Mouse (Mus musculus) frontal cortex, postnatal 14 days (tissue): ENCODE results near the gene Hapln4.
"Not testable (repeated sequence)": the region's sequence is repeated elsewhere in the genome, so short reads cannot be mapped to it uniquely, and the experiment has no call there.

Source experiments
- DNase-seq, 2 experiments: peaks; one replicate each; pipeline ENCODE4 v3.0.0; 2022; ENCODE audit warnings: low spot score in 2 of 2

Gene Hapln4

GRCm38 (mm10) chr8:70083285-70083684, at the start of gene Hapln4:
TSS of gene Hapln4 (plus strand) at chr8:70083457.
- DNase-seq, result no peak

- DNase-seq, result no peak
Observed at GRCm38 (mm10) chr8:70037994-70038393, 45.3 kb upstream of the Hapln4 start.

- peak; percentile 11 to 31 for DNase-seq
Observed at GRCm38 (mm10) chr8:70041885-70042546, 41.2 kb upstream of the Hapln4 start.

- peak; percentile 91 to 95 for DNase-seq
Observed at GRCm38 (mm10) chr8:70042583-70043455, 40.4 kb upstream of the Hapln4 start, which contains the start of the genes Mau2 and Sugp1. TSS of gene Mau2 (minus strand) at chr8:70042734. TSS of gene Sugp1 (plus strand) at chr8:70042813.

- DNase-seq, result no peak
Observed at GRCm38 (mm10) chr8:70043996-70044395, 39.3 kb upstream of the Hapln4 start.

- no peak for DNase-seq
Observed at GRCm38 (mm10) chr8:70049662-70050061, 33.6 kb upstream of the Hapln4 start.

- not testable (repeated sequence) for DNase-seq
Observed at GRCm38 (mm10) chr8:70050434-70050833, 32.8 kb upstream of the Hapln4 start.

- no peak for DNase-seq
Observed at GRCm38 (mm10) chr8:70057721-70058120, 25.5 kb upstream of the Hapln4 start.

- no peak for DNase-seq
Observed at GRCm38 (mm10) chr8:70071836-70072440, 11.3 kb upstream of the Hapln4 start.

GRCm38 (mm10) chr8:70072441-70073069, 10.7 kb upstream of the Hapln4 start, which contains the start of gene Tm6sf2:
TSS of gene Tm6sf2 (plus strand) at chr8:70072924.
- DNase-seq, result no peak

- no peak for DNase-seq
Observed at GRCm38 (mm10) chr8:70073120-70073519, 10.1 kb upstream of the Hapln4 start.

- DNase-seq, result no peak
Observed at GRCm38 (mm10) chr8:70073682-70074081, 9.6 kb upstream of the Hapln4 start.

- DNase-seq, result no peak
Observed at GRCm38 (mm10) chr8:70081976-70082375, 1.3 kb upstream of the Hapln4 start.

GRCm38 (mm10) chr8:70084191-70085065, 1.2 kb downstream of the Hapln4 start:
- no peak for DNase-seq

- no peak for DNase-seq
Observed at GRCm38 (mm10) chr8:70086151-70086550, 2.9 kb downstream of the Hapln4 start.

GRCm38 (mm10) chr8:70087237-70087636, 4.0 kb downstream of the Hapln4 start:
- no peak for DNase-seq

GRCm38 (mm10) chr8:70087836-70088650, 4.8 kb downstream of the Hapln4 start:
- peak in 1 of 2 experiments; percentile 56 for DNase-seq

GRCm38 (mm10) chr8:70089296-70089960, 6.2 kb downstream of the Hapln4 start:
- no peak for DNase-seq

GRCm38 (mm10) chr8:70092786-70093185, 9.5 kb downstream of the Hapln4 start:
- no peak for DNase-seq
